Mouse (Mus musculus): Measurements from ENCODE around the gene Smad3.

Smad3 gene

DNA sequence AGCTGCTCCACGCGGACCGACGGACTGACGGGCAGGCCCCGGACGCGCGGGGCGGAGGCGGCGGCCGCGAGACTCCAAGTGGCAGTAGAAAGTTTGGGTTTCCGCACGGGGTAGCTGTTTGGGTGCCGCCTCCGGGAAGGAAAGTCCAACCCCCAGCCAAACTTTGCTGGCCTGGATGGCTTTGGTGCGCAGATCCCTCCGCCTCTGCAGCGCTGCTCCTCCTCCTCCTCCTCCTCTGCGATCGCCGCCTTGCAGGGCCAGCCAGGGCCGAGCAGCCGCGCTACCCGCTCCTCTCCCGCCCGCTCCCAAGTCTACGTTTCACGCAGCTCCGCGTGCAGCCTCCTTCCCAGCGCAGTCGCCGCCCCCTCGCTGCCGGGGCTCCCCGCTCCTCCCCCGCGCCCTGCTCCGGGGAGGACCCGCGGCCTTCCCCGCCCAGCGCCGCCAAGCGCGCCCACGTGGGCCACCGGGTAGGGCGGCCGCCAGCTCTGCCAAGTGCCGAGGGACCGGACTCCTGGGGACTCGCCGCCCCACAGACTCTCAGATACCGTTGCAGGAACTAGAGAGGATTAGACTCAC, at the start of gene Smad3:
Gene Smad3 (minus strand): TSS at position 130 of the 576 bp plus-strand sequence.
- peak; percentile 92 for DNase-seq (ENCODE audit: low read depth, low spot score)

DNA sequence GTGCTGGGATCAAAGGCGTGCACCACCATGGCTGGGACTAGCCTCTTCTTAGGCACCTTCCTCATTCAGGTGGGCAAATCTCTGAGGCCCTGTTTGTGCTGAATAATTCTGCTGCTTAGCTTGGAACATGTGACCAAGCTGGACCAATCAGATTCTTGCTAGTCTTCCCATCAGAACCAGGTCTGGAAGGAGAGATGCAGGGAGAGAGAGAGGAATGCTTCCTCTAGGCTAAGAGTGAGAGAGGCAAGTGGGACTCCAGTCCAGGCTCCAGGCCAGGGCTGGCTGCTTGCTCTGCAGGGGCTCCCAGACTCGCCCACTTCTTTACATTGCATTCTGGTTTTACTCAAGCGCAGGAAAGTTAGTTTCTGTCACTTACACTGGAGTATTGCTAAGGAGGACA, 47.1 kb upstream of the Smad3 start:
- peak; percentile 65 for DNase-seq (ENCODE audit: low read depth, low spot score)

DNA sequence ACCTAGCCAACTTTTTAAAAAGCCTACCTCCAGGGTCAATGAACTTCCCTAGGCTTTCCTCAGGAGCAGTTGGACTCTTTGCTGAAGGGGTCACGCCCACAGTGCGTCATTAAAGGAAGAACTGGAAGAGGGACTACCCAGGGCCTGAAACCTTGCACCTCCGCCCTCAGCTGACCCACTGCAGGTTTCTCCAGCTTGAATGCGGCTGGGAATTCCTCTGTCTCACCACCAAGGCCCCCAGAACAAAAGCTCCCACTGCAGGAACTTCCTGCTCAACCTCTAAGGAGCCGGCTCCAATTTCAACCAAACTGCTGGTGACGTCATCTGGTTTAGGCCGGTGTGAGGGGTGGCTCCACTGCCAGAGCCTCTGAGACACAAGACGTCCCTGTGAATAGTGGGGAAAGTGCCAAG, 45.4 kb upstream of the Smad3 start:
- DNase-seq (ENCODE audit: low read depth, low spot score), result peak; percentile 88

DNA sequence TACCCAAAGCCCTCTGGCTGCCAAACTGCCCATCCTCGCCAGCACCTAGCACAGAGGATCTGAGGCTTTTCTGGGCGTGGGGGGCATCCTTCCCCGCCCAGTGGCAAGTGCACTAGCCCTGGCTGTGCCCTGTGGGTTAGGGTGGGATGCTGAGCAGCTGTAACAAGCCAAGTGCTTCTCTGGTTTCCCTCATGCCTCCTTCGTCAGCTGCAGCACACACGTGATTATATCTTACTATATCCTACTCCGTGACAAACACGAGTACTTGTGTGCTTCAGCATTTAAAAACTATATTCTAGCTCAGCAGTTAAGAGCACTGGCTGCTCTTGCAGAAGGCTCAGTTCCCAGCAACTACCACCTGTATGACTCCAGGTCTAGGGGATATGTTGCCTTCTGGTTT, 44.7 kb upstream of the Smad3 start:
- DNase-seq (ENCODE audit: low read depth, low spot score), result no peak

DNA sequence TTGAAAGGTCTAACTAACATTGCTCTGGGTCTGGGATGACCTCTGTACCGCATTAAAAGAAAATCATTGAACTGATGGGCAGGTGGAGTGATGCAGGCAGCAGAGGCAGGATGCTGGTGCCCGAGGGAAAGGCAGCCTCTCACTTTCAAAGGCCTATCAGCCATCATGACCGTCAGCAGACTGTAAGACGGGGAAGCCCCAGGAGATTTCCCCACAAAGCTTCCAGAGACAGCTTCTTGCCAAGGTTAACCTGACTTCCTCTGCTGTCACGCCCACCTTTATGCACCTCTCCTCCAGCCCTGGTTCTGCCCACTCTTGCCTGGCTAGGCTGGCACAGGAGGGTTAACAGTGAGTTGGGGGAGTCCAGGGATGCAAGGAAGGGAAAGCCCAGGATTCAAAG, 44.3 kb upstream of the Smad3 start:
- no peak for DNase-seq (ENCODE audit: low read depth, low spot score)

DNA sequence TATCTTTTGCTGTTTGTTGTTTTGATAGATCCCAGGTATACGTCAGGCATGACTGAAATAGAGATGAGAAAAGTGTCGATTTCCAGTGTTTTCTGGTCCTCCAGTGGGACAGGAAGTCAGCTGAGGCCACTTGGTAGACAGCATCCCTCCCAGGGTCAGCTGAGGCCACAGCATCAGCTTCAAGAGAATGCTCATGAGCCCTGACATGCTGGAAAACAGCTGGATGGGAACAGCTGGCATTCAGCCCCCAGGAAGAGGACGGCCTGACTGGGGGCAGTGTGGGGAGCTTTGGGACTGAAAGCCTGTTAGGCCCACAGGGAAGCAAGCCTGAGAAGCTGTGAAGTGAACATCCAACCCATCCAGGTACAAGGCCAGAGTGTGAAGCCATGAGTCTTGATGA, 38.6 kb upstream of the Smad3 start:
- DNase-seq (ENCODE audit: low read depth, low spot score), result no peak

DNA sequence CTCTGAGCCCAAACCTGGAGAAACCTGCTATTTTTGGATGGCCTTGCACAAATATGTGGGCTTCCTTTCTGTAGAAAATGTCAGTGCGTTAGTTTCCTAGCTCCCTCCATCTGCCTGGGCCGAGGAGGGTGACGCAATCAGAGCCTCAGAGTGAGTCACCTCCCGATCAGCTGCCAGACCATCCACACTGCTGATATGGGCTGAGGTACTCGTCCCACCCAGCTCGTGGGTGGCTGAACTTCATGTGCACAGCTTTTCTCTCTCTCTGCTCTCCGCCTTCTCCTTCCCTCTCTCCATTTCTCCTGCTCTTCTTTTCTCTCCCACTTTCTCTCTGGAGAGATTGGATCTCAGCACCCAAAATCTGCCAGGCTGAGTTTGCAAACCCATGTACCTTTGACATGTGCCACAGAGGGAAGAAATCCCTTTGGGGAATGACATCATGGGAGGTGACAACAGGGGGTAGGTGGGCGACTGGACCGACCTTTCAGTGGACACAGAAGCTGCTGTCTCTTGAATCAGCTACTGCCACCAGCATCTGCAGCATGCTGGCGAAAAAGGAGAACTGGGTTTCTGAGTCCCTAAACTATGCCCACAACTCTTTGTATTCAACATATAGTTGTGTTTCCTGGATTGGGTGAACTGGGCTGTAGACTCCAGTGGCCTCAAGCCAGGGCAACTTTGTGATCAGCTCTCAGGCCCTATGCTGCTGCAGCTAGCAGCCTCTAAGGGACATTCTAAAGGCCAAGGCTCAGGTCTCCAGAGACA, 36.1 kb upstream of the Smad3 start:
- no peak for DNase-seq (ENCODE audit: low read depth, low spot score)

DNA sequence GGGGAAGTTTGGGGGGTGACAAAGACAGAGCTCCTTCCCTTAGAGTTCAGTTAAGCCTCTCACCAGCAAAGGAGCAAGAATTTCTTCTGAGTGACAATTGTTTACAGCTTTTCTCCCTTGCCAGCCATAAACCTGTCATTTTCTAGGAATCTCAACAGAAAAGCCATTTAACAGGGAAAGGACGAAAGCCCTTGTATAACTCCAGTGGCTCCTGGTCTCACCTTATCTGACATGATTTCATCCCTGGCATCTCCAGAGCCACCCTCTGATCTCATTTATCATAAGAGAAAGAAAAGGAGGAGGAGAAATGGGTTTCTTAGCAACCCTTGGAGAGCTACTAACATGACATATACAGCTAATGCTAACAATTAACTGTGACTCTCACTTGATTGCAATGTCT, 33.9 kb upstream of the Smad3 start:
- no peak for DNase-seq (ENCODE audit: low read depth, low spot score)

DNA sequence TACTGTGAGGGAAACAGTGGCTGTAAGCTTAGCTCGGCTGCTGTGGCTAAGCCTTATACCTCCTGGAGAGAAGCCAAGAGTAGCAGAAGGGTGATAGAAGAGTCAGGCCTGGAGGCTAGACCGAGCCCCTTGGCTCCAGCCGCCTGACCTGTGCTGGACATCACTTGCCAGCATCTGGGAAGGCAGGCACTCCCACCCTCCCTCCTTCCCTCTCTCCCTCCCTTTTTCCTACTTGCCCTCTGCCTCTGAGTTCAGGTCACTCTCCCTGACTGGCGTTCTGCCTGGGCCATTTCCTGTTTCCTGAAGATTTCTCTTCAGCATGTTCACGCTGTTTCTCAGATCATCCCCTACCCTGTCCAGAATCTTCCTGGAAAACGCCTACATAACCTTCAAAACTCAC, 33.5 kb upstream of the Smad3 start:
- DNase-seq (ENCODE audit: low read depth, low spot score), result no peak

DNA sequence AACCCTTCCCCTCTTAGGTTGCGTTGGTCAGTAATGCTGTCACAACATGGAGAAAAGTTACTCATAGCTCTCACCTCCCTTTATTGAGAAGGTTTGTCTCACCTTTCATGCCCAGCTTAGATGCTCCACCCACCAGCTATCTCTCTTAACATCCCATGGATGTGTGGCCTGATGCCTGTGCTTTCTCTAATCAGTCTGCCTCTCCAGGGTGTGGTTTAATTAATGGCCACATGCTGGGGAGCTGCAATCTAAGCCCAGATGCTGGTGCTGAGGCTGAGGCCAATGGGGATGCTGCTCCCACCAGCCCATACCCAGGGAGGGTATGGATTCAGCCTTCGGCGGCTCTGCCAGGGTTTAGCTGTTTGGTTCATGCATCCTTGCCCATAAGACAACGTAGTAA, 32.4 kb upstream of the Smad3 start:
- no peak for DNase-seq (ENCODE audit: low read depth, low spot score)

DNA sequence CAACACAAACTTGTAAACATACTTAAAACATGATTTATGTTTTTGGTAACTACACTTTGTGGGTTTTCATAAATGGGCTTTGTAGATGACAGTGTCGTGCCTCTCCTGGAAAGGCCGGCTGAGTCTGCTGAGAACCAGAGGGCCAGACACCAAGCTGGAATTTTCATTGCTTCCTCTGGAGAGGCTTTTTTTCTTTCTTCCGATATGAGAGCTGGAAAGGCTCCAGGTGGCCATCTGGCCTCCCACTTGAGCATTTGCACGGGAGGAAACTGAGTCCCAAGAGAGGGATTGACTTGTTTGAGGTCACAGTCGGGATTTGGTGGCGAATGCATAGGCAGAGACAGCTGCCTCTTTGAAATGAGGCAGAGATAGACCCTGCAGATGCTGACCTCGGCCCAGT, 31.6 kb upstream of the Smad3 start:
- DNase-seq (ENCODE audit: low read depth, low spot score), result no peak

DNA sequence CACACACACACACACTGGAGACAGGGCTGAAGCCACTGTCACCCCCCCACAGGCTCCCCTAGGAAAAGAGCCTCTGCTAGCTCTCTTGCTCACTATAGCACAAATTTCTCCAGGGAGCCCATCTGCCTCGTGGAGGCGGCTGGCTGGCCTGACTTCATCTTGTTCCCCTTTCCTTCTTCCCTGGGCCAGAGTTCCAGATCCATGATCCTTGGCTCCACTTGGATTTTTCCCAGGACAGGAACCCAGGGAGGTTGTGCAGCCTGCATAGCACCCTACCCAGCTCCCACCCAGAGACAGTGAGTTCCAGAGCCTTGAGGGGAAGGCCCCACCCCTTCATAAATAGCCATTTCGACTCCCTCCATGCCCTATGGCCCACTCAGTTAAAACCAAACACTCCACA, 29.8 kb upstream of the Smad3 start:
- no peak for DNase-seq (ENCODE audit: low read depth, low spot score)

DNA sequence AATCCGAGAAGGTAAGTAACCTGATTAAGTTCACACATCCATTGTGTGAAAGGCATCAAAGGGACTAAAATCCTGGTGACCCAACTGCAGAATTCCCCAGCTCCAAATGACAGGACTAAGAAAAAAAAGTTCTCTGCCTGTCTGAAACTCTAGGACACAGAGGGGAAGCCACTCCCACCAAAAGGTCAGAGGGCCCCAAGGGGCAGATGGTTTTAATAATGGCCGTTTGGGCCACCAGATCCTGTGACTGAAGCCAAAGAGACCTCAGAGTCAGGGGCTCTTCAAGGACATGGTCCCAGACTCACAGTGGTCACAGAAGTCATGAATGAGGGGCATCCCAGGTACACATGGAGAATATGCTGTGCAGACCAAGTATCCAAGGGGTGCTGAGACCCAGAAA, 29.3 kb upstream of the Smad3 start:
- DNase-seq (ENCODE audit: low read depth, low spot score), result no peak

DNA sequence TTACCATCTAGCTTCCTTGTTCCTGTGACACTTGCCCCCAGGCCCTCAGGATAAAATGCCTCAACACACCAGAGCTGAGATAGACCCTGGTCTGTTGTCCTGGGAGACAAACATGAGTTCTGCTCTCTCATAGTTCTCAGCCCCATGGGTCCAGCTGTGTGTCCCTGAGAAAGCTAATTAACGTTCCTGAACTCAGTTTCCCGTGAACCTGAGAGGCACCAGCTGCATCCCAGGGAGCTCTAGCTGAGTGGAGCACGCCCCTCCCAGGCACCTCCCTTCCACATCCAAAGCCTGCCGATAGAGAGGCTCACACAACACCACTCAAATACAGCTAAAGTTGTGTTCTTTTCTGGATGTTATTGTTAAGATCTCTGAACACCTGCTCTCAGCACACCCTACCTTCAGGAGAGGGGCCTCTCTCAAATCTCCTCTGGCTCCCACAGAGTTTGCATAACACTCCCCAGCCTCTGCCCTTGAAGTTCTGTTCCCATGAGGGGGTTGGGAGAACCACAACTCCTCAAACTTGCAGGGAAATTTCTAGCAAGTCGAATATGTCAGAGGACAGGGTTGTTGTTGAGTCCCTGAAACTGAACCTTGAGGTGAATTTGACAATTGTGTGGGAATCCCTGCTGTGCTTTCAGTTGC, 28.4 kb upstream of the Smad3 start:
- no peak for DNase-seq (ENCODE audit: low read depth, low spot score)

DNA sequence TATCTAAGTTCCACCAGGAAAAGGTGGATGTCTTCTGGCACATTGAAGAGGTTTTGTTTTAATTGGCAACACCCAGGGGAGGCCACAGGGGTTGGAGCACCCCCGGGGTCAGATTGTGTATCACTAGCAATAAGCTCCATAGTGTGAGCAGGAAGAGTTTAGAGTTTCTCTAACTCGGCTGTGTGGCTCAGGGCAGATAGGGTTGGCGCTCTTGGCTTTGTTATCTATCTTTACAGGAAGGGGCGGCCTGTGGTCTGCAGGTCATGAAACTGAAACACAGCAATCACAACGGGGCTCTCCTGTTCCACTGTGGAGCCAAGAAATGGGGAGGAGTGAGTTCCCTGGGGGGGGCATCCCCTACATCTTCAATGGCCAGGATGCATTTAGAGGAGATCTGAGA, 27.7 kb upstream of the Smad3 start:
- DNase-seq (ENCODE audit: low read depth, low spot score), result no peak

DNA sequence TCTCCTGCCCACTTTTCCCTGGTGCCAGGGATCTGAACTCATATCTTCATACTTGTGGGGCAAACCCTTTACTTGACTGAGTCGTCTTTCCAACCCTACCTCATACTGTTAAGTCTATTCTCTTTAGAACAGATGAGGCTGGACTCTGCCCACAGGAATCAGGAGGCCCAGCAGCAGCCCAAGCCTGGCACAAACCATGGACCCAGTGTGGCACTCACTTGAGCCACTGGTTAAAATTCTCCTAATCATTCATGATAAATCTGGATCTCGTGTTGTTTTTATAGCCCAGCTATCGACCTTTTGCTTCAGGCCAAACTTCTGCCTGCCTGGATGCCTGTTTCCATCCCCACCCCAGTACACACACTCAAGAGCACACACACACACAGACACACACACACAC, 26.8 kb upstream of the Smad3 start:
- DNase-seq (ENCODE audit: low read depth, low spot score), result no peak

DNA sequence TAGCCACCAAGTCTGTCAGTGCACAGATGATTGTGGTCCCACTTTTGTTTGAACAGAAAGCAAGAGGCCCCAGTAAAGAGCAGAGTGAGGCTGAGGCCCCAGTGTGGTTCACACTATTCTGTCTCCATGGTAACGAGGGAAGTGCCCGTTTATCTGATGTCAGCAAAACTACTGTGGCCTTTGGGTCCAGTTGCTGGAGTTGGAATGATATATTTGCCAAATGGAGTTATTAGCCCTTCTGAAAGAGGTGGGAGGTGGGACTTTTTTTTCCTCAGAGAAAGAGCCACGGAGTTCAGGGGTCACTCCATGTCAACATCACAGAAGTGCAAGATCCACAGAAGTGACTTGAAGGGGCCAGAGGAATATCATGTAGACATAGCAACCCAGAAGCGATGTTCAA, 24.9 kb upstream of the Smad3 start:
- no peak for DNase-seq (ENCODE audit: low read depth, low spot score)

DNA sequence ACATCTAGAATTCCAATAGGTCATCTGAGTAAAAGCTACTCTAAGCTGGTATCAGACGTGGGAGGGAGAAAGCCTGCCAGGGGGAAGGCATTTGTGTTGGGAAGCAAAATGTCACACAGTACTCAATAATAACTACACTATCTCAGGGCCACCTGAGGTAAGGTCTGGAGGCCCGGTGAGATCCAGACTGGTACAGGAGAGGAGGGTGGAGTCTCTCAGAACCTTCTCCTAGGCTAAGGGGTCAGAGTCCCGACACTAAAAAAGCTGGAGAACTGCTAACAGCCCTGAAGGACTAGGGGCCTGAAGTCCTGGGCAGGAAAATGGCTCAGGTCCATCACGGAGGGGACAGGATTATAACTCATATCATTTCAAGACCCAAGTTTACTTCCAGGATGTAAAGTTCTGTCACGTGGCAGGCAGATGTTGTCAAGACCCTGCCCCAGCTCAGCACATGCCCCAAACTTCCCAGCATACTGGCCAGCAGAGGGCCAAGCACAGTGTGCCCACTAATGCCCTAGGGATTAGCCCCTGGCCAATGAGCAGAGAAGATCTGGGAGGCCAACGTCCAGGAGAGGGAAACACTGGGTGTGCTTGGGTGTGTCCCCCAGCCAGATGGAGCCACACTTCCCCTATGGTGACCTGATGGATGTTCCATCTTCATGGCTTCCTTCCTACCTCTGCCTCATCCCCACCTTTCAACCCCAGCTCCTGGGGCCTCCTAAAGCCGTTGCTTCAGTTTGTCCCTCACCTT, 24.1 kb upstream of the Smad3 start:
- DNase-seq (ENCODE audit: low read depth, low spot score), result no peak

DNA sequence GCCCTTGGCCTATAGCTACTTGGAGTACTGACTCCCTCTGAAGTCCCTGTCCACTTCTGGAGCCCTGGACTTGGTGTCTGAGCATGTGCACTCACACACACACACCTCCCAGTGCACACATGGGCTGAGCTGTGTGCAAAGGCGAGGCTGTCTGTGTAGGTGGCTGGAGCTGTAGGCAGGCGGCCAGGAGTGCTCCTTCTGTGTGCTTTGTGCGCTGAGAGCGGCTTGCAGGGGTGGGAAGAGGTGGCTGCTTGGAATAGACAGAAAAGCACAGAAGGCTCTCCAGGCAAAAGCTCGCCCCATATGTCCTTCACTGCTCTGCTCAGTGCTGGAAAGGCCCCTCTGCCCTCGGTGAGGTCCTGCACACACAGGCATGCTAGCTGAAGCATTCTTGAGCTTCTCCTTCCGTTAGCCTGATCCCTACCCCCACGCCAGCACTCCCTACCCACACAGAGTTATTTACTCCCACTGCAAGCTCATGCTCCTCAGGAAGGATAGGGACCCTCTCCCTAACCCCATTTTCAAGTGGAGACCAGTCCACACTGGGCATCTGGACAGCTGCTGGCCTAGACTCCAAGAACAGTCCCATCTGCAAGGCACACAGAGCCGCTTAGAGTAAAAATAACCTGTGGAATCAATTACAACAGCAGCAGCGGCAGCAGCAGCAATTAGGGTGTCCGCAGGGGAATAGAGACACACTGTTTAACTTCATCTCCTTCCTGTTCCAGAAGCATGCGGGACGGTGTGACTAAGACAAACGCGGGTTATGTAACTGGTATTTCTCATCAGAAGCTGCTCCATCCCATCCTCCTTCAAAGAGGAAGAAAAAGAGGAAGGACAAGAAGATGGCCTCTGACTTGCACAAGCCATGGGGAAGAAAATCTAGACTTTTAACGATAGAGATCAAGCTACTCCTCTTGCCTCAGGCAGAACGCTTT, 22.4 kb upstream of the Smad3 start:
- DNase-seq (ENCODE audit: low read depth, low spot score), result peak; percentile 46

DNA sequence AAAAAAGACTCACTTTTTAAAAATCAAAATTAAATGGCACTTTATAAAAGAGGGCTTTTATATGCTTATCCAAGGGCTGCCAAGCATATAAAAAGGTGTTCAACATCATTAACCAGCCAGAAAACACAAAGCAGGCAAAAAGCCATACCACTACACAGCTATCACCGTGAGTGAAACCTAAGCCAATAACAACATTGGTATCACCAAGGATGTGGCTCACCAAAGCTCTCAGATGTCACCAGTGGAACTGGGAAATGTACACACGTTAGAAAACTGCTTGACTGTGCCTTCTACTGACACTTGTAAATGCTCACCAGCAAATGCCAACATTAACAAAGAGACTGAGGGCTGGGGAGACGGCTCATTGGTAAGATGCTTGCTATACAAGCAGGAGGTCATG, 18.9 kb upstream of the Smad3 start:
- DNase-seq (ENCODE audit: low read depth, low spot score), result no peak

DNA sequence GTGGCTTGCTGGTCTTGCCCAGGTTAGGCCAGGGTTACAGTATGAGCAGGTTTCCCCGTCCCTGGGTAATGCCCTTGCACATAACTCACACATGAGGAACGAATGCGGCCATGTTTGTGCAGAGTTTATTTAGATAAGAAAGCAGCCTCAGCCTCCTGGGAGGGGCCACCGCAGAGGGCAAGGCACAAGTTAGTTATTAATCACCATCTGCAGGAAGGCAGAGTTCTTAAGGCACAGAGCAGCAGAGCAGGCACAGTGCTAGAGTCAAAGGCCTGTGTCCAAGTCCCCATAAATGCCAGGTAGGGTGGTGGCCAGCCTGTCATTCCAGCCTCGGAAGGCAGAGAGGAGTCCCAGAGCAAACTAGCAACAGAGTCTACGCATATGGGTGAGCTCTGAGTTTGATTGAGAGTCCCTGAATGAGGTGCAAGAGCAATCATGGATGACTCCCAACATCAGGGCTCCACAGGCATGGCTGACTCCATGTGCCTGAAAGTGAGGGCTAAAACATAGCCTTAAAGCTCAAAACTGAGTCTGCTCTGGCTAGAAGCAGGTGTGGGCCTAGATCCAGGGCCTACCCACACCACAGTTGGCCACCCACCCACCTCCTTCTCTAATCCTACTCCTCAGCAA, 17.2 kb upstream of the Smad3 start:
- DNase-seq (ENCODE audit: low read depth, low spot score), result no peak

Measured in forelimb bud, embryonic 11.5 days (tissue).